Mouse (Mus musculus): ENCODE data around the gene Prdx5. TPM values are rescaled to one million over a fixed set of nuclear protein-coding genes. Genes with fewer than 3 reads are reported as not detected.

Gene Prdx5
- polyA plus RNA-seq (2012; rRNA removed; ENCODE audit: low replicate concordance) = 149 and 307 TPM in 2 replicates

DNA sequence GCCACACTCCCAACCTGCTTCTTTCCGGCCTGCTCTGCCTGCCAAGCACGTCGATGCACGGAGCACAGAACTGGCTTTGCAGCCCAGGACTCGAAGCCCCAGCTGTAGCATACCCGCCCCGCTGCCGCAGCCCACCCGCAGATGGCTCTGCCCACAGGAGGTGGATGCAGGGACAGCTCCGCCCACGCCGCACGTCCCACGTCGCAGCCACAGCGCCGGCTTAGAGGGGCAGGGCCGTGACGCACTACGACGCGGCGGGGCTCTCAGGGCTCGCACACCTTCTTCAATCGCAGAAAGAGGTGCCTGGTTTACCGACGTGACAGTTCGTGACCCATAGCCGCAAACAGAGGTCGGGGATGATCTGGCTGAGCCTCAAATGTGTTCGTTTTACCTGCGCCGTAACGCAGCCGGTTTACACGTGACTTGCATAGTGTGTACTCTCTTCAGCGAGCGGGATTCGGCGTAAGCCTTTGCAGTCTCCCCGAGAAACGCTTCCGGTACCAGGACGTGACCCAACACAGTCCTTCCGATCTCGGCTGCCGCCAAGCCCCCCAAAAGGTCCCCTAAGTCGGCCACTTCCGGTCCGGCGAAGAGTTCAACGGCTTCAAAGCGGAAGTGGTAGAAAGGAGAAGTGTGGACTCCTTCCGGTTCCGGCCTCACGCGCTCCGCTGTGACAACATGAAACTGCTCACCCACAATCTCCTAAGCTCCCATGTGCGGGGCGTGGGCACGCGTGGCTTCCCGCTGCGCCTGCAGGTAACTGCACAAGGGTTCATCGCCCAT lies at the start of gene Prdx5, which contains the start of gene Trmt112:
Prdx5 (minus strand) TSS at position 600 of the 783 bp plus-strand sequence.
Trmt112 (plus strand) TSS at position 192 of the 783 bp plus-strand sequence.

DNA sequence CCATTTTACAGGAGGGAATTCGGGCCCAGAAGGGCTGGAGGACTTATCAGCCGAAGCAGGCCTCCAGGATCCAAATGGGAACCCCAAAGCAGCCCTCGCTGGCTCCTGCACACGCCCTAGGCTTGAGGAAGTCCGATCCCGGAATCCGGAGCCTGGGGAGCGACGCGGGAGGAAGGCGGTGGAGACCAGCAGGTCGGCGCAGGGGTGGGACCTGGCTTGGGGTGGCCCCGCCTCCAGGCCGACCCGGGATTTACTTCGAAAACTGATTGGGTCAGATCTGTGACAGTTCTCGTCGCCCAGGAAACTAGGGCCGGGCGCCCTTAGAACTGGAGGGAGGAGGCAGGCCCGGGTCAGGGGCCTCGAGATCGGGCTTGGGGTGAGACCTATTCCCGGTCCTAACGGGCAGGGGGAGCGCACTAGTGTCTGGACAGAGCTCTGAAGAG lies 32.4 kb upstream of the Prdx5 start, which contains the start of gene Gpr137:
Gpr137 (minus strand) TSS at position 232 of the 443 bp plus-strand sequence.

DNA sequence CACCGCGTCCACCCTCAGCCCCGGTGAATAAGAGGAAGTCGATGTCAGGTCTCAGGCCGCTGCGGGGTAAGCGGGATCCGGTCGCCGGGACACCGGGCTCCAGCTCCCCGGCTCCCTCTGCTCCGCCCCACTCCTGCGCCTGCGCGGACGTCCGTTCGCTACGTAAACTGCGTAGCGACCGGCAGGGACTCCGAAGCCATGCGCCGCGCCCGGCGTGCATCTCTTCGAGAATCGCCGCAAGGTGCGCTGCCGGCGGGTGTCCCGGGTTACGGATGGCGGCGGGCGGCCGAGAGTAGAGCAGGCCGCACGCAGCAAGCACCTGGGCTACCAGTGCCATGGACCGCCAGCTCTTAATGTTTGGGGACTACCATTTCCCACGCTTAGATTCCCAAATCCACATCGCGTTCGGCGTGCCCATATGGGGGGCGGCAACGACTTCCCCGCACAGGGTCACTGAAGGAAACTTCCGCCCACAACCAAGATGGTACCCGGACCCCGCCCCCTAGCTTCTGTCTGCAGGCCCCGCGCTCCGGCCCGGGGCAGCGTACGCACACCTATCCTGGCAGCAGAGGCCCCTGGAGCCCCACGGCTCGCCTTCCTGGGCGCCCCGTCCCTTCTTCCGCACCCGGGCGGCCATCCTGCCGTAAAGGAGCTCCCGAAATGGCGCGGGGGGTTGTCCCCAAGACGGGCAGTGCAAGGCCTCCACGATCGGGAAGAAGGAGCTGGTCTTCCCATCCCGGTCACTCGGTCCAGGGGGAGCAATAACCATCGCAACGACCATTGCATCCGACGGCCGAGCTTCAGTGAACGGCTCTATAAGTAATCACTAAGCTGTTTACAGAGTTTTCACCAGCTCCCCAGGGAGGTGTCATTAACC lies 31.7 kb upstream of the Prdx5 start, which contains the start of gene Bad:
Bad (plus strand) TSS at position 490 of the 877 bp plus-strand sequence.

DNA sequence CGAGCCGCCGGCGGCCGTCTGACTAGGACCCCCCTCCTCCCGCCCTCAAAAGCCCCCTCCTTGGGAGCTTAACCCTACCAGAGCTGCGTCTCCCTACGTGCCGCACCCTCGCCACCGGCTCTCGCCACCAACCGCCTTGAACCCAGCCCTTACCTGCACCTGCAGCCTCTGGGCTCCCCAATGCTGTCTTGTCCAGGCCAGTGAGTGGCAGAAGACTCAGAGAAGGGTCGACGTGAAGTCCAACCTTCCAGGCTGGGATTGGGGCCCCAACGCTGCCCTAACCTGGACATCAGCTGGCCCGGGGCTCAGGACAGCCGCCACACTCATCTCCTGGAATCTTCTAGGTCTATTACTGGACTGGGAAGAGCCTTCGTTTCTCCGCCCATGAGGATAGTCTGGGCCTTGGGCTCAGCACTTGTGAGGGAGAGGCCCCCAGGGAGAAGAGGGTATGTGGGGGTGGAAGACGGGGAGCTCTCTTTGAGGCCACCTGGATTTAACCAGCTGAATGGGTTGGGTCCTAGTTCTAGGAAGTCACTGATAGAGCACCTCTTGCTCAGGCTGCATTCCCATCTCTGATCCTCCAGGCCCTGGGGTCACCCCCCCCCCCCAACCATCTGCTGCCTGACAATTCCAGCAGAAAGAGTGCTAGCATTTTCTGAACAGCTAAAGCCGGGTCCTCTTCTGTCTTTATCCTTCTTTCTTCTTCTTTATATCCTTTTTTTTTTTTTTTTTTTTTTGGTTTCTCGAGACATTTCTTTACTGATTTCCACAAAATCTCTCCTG lies 24.5 kb upstream of the Prdx5 start, which contains the start of gene Kcnk4:
Kcnk4 (minus strand) TSS at position 321 of the 783 bp plus-strand sequence.

DNA sequence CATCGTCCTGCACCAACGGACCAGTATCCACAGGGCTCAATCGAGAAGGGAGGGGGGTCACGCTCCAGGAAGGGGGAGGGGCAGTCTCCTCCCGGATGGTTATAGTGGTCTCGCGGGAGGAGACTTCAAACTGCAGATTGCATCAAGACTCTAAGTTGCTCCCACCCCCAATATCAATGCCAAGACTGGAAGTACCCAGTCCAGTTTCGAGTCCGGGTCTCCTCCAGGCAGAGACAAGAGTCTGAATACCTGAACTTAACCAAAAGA lies 15.3 kb upstream of the Prdx5 start, which contains the start of gene Catsperz:
Catsperz (minus strand) TSS at position 74 of the 267 bp plus-strand sequence.

DNA sequence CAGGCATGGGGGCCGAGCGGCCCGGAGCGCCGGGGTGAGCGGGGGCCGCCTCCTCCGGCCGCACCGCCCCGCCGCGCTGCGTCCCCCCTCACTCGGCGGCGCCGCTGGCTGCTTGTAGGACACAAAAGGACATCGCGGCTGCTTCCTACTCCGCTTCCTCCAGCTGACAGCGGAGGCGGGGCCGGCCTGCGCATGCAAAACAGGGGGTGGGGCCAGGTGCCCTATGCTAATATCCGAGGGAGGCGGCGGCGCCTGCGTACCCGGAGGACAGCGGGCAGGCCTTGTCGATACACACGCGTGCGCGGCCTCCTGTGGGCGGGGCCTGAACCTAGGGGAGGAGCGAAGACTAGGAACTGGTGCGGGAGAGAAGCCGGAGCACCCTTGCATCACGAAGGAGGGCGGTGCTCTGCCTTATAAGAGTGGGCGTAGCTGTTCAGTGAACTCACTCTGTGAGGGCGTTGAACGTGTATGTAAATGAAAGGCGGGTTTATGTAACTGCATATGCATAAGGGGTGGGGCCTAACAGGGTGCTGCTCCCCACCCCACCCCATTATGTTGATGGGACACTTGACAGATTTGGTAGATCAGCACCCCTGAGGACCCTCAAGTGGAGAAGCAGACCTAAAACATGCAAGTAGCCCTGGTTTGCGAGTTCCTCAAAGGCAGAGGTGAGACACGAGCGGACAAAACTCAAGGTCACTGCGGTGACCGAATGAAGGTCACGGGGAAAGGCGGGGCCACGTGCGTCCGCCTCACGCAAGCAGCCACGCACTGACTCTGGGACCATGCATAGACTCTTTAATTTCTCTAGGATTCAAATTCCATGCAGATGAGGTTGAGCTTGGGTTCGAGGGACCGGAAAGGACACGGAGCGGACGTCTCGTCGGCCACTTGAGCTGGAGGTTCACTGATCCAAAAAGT lies 12.0 kb upstream of the Prdx5 start, which contains the start of gene Esrra:
Esrra (minus strand) TSS at position 167 of the 921 bp plus-strand sequence.

DNA sequence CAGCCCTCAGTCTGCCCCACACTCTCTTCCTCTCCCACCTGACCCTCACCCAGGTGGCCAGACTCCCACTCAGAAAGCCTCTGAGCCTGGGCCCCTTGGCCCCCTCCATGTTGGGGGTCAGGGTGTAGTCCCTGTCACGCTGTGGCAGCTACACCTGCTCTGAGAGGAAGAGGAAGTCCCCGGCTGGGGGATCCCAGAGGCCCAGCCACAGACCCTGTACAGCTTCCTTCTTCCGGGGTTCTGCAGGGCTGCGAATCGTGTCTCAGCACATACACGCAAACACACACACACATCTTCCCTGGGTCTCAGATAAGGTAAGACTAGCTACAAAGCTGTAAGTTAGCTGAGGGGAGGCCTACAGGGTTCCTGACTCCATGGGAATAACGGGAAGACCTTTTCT lies 51.9 kb downstream of the Prdx5 start, which contains the start of gene Ccdc88b:
Ccdc88b (minus strand) TSS at position 181 of the 400 bp plus-strand sequence.

Other genes starting within 250 kb of the Prdx5 start
- gene Rps6ka4, start 69.5 kb downstream of the Prdx5 start, polyA plus RNA-seq (2012; rRNA removed; ENCODE audit: low replicate concordance) = 35.7 and 47.9 TPM in 2 replicates
- gene Ccdc88b, start 51.9 kb downstream of the Prdx5 start, polyA plus RNA-seq (2012; rRNA removed; ENCODE audit: low replicate concordance) = 3.9 and 11.2 TPM in 2 replicates
- 91.6 and 154 TPM in 2 replicates for gene Trmt112, start 408 bp downstream of the Prdx5 start, polyA plus RNA-seq (2012; rRNA removed; ENCODE audit: low replicate concordance)
- 52.6 and 64.4 TPM in 2 replicates for gene Esrra, start 11.7 kb upstream of the Prdx5 start, polyA plus RNA-seq (2012; rRNA removed; ENCODE audit: low replicate concordance)
- 0.11 and 2.8 TPM in 2 replicates for gene Catsperz, start 15.3 kb upstream of the Prdx5 start, polyA plus RNA-seq (2012; rRNA removed; ENCODE audit: low replicate concordance)
- gene Kcnk4, start 24.4 kb upstream of the Prdx5 start, polyA plus RNA-seq (2012; rRNA removed; ENCODE audit: low replicate concordance) = 0.50 TPM in 1 of 2 replicates, not detected in the other
- gene Bad, start 31.8 kb upstream of the Prdx5 start, polyA plus RNA-seq (2012; rRNA removed; ENCODE audit: low replicate concordance) = 80.9 and 93.8 TPM in 2 replicates
- 85.5 and 94.5 TPM in 2 replicates for gene Gpr137, start 32.4 kb upstream of the Prdx5 start, polyA plus RNA-seq (2012; rRNA removed; ENCODE audit: low replicate concordance)
- 90.2 and 135 TPM in 2 replicates for gene Ppp1r14b, start 64.9 kb upstream of the Prdx5 start, polyA plus RNA-seq (2012; rRNA removed; ENCODE audit: low replicate concordance)
- 70.5 and 107 TPM in 2 replicates for gene Plcb3, start 66.4 kb upstream of the Prdx5 start, polyA plus RNA-seq (2012; rRNA removed; ENCODE audit: low replicate concordance)
- 50.8 and 52.3 TPM in 2 replicates for gene Fkbp2, start 70.4 kb upstream of the Prdx5 start, polyA plus RNA-seq (2012; rRNA removed; ENCODE audit: low replicate concordance)
- 80.4 and 191 TPM in 2 replicates for gene Vegfb, start 77.5 kb upstream of the Prdx5 start, polyA plus RNA-seq (2012; rRNA removed; ENCODE audit: low replicate concordance)
- gene Dnajc4, start 82.5 kb upstream of the Prdx5 start, polyA plus RNA-seq (2012; rRNA removed; ENCODE audit: low replicate concordance) = 62.4 and 78.9 TPM in 2 replicates
- gene Nudt22, start 86.0 kb upstream of the Prdx5 start, polyA plus RNA-seq (2012; rRNA removed; ENCODE audit: low replicate concordance) = 33.0 and 41.1 TPM in 2 replicates
- gene Trpt1, start 86.0 kb upstream of the Prdx5 start, polyA plus RNA-seq (2012; rRNA removed; ENCODE audit: low replicate concordance) = 17.9 and 28.2 TPM in 2 replicates
- gene Fermt3, start 109.4 kb upstream of the Prdx5 start, polyA plus RNA-seq (2012; rRNA removed; ENCODE audit: low replicate concordance) = 15.6 and 20.8 TPM in 2 replicates
- gene Stip1, start 129.9 kb upstream of the Prdx5 start, polyA plus RNA-seq (2012; rRNA removed; ENCODE audit: low replicate concordance) = 43.5 and 72.9 TPM in 2 replicates
- gene Macrod1, start 146.7 kb upstream of the Prdx5 start, polyA plus RNA-seq (2012; rRNA removed; ENCODE audit: low replicate concordance) = 29.4 and 43.1 TPM in 2 replicates
- 0.29 and 3.7 TPM in 2 replicates for gene Flrt1, start 195.6 kb upstream of the Prdx5 start, polyA plus RNA-seq (2012; rRNA removed; ENCODE audit: low replicate concordance)